In the genomic region with DNA sequence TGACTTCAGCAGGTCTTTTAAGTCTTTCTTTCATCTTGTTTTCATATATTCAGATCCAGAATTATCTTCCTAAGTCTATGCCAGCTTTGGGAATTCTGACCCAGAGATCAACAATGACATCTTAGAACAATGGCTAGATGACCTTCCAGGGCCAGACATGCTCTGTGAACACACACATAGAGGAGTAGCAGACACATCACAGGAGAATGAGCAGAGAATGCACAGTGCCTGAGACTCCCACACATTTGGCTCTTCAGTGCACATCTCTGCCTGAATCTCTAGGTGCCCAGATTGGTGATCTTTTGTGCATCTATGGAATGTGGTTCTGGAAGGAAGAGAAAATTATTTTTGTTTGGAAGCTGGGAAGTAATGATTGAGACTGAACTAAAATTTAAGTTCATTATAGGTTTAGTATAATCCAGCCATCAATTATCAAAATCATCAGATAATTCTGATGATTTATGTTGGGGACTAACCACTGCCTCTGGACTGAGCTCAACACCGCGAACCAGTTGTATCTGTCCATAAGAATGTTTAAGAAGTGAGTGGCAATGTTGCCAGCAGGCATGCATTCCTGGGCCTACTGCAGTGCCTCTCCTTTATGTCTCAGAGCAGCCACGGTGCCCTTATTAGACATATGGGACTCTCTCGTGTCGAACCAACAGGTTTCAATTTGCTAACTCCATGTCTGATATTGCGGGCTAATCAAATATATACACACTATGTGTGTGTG, we compare ENCODE assay signal across 20 mouse cellular contexts. TPM values are rescaled to one million over a fixed set of nuclear protein-coding genes. Genes with fewer than 3 reads are reported as not detected.
DNase-seq lines count a peak whose midpoint lies in the region; ATAC-seq and TF ChIP-seq lines count a peak whose summit lies in the region.
"Had no signal": no experiment of that assay in that cellular context is flagged by ENCODE, and none has a peak within 500 bp of the region (broad histone marks: within the 10 kb centered on the region; RNA-seq: fewer than 3 reads in every experiment).

No protein-coding gene starts in this region.

- no peak for ATAC-seq in heart, postnatal 0 days (ENCODE audit: insufficient read depth, low read depth)
- ATAC-seq in kidney, postnatal 0 days (replicated peaks; ENCODE audit: low FRiP score, low read depth), result 0 out of 2 replicates have a peak, but pooled peaks have one; percentile 43
- no peak for ATAC-seq in kidney, embryonic 16.5 days (ENCODE audit: low FRiP score, low TSS enrichment)
- ATAC-seq: Patski had no signal

- no peak overlapping the region for H3K9ac ChIP-seq in heart, postnatal 0 days (replicated peaks; ENCODE audit: low read depth, low read length)
- H3K9ac ChIP-seq in kidney, postnatal 0 days (ENCODE audit: low read depth, low read length), result no peak overlapping the region
- H3K9ac ChIP-seq in kidney, embryonic 16.5 days (replicated peaks; ENCODE audit: low read length), result no peak overlapping the region
- H3K9ac ChIP-seq: forebrain, embryonic 13.5 days; heart, embryonic 13.5 days; hindbrain, embryonic 13.5 days had no signal

- 80% methylated on average over 6 of the region's 6 CpGs for WGBS in heart, postnatal 0 days
- WGBS in kidney, postnatal 0 days, result 82% methylated on average over 6 of the region's 6 CpGs
- WGBS in kidney, embryonic 16.5 days, result 83% methylated on average over 6 of the region's 6 CpGs

- TF ChIP-seq EP300 in heart, postnatal 0 days (IDR thresholded peaks at IDR 0.05; ENCODE audit: low read depth), result no peak

- no peak for DNase-seq in gastrocnemius, adult 2 months
- DNase-seq in gastrocnemius, adult 8-10 months (ENCODE audit: low spot score in 2 of 2), result no peak
- no peak for DNase-seq in heart, postnatal 0 days (ENCODE audit: low spot score)
- no peak for DNase-seq in heart, adult 8-10 months (ENCODE audit: low spot score)
- peak; percentile 49 for DNase-seq in kidney, postnatal 0 days (ENCODE audit: low spot score)
- DNase-seq in retina, embryonic 14.5 days (ENCODE audit: low spot score), result peak; percentile 6
- no peak for DNase-seq in retina, postnatal 1 day
- DNase-seq: adrenal gland, postnatal 10 days; adrenal gland, postnatal 36 days; cerebellum, adult 18-20 months; cerebellum, adult 9-10 months; cerebellum, postnatal 14 days; gastrocnemius, postnatal 25 days had no signal

- no peak overlapping the region for H3K4me3 ChIP-seq in gastrocnemius, adult 2 months
- H3K4me3 ChIP-seq in heart, postnatal 0 days (ENCODE audit: low read depth, low read length), result no peak overlapping the region
- H3K4me3 ChIP-seq in kidney, postnatal 0 days (replicated peaks; ENCODE audit: low read depth, low read length), result no peak overlapping the region
- H3K4me3 ChIP-seq in kidney, embryonic 16.5 days (ENCODE audit: low read length), result no peak overlapping the region
- H3K4me3 ChIP-seq: forebrain, embryonic 10.5 days; forebrain, embryonic 13.5 days; heart, embryonic 13.5 days; hindbrain, embryonic 10.5 days; hindbrain, embryonic 13.5 days had no signal

- no peaks in the 10 kb centered on the region for H3K27me3 ChIP-seq in heart, postnatal 0 days (ENCODE audit: control insufficient read depth, insufficient read depth, low read length)
- no peaks in the 10 kb centered on the region for H3K27me3 ChIP-seq in kidney, postnatal 0 days (ENCODE audit: insufficient read depth, low read length)
- H3K27me3 ChIP-seq in kidney, embryonic 16.5 days (ENCODE audit: insufficient read depth, low read length), result no peaks in the 10 kb centered on the region
- H3K27me3 ChIP-seq: forebrain, embryonic 13.5 days; heart, embryonic 13.5 days; hindbrain, embryonic 13.5 days; Patski had no signal

- intact Hi-C loops in gastrocnemius, adult 2 months (cut with DNase I), result no loop called here

- no peaks in the 10 kb centered on the region for H3K9me3 ChIP-seq in heart, postnatal 0 days (replicated peaks; ENCODE audit: control insufficient read depth, low read length)
- H3K9me3 ChIP-seq in kidney, postnatal 0 days (replicated peaks; ENCODE audit: low read length), result no peaks in the 10 kb centered on the region
- H3K9me3 ChIP-seq in kidney, embryonic 16.5 days (ENCODE audit: low read length), result peaks cover 6% of the 10 kb centered on the region; the same call in 1 of the 2 replicates
- H3K9me3 ChIP-seq: forebrain, embryonic 10.5 days; forebrain, embryonic 13.5 days; heart, embryonic 13.5 days; hindbrain, embryonic 10.5 days; hindbrain, embryonic 13.5 days had no signal

- peaks cover 18% of the 10 kb centered on the region for H3K4me1 ChIP-seq in heart, postnatal 0 days (ENCODE audit: control insufficient read depth, insufficient read depth)
- H3K4me1 ChIP-seq in kidney, postnatal 0 days (replicated peaks; ENCODE audit: insufficient read depth, low read length), result no peaks in the 10 kb centered on the region; the same call in 1 of the 2 replicates
- H3K4me1 ChIP-seq in kidney, embryonic 16.5 days (ENCODE audit: insufficient read depth, low read length), result peaks cover 7% of the 10 kb centered on the region; the same call in 1 of the 2 replicates
- H3K4me1 ChIP-seq: hindbrain, embryonic 13.5 days had no signal

- peak overlapping the region; percentile 64; the same call in 1 of the 2 replicates for H3K27ac ChIP-seq in gastrocnemius, adult 2 months
- peak overlapping the region; percentile 41 for H3K27ac ChIP-seq in heart, postnatal 0 days (ENCODE audit: low read depth)
- H3K27ac ChIP-seq in kidney, postnatal 0 days, result peak overlapping the region; percentile 16; the same call in 1 of the 2 replicates
- H3K27ac ChIP-seq in kidney, embryonic 16.5 days (ENCODE audit: low read length), result no peak overlapping the region
- H3K27ac ChIP-seq: forebrain, embryonic 10.5 days; forebrain, embryonic 13.5 days; heart, embryonic 13.5 days; hindbrain, embryonic 10.5 days; hindbrain, embryonic 13.5 days had no signal

- H3K4me2 ChIP-seq in heart, postnatal 0 days (ENCODE audit: low read depth, low read length), result no peak overlapping the region
- H3K4me2 ChIP-seq in kidney, postnatal 0 days (ENCODE audit: low read length), result no peak overlapping the region
- H3K4me2 ChIP-seq in kidney, embryonic 16.5 days (replicated peaks; ENCODE audit: low read depth, low read length), result no peak overlapping the region
- H3K4me2 ChIP-seq: forebrain, embryonic 13.5 days; heart, embryonic 13.5 days; hindbrain, embryonic 13.5 days had no signal

- H3K36me3 ChIP-seq in heart, postnatal 0 days (replicated peaks; ENCODE audit: control insufficient read depth, insufficient read depth, low read length), result no peaks in the 10 kb centered on the region
- H3K36me3 ChIP-seq in kidney, postnatal 0 days (ENCODE audit: insufficient read depth, low read length), result no peaks in the 10 kb centered on the region
- H3K36me3 ChIP-seq in kidney, embryonic 16.5 days (ENCODE audit: insufficient read depth, low read length), result no peaks in the 10 kb centered on the region
- H3K36me3 ChIP-seq: forebrain, embryonic 10.5 days; heart, embryonic 13.5 days; hindbrain, embryonic 10.5 days; hindbrain, embryonic 13.5 days had no signal

- no peak for TF ChIP-seq CTCF in gastrocnemius, adult 2 months (IDR thresholded peaks at IDR 0.05)
- TF ChIP-seq CTCF in heart, postnatal 0 days (IDR thresholded peaks at IDR 0.05; ENCODE audit: low read depth), result no peak
- no peak for TF ChIP-seq CTCF in kidney, postnatal 0 days (IDR thresholded peaks at IDR 0.05; ENCODE audit: low read depth)

RNA-seq across cellular contexts. Expression of a gene that starts 12.8 kb away (rescaled TPM):
- 100 to 1,000 TPM; 491 to 601 TPM for total RNA-seq in gastrocnemius, adult 2 months (2021)
- 100 to 1,000 TPM; 595 to 734 (median 690) TPM for total RNA-seq in gastrocnemius, adult 8-10 months (2022)
- 75.3 and 80.7 TPM in 2 replicates for total RNA-seq in heart, postnatal 0 days (2014; rRNA removed; ENCODE audit: low replicate concordance)
- polyA plus RNA-seq in heart, postnatal 0 days (2015; fragmentation: Nextera tagmentation; extraction: Ambion mirVana), result 66.8 TPM in 2 replicates
- 100 to 1,000 TPM; 126 to 143 (median 134) TPM for total RNA-seq in heart, adult 8-10 months (2022)
- 0.49 and 0.56 TPM in 2 replicates for polyA plus RNA-seq in kidney, postnatal 0 days (2015; fragmentation: Nextera tagmentation; extraction: Ambion mirVana)
- 0.92 and 0.98 TPM in 2 replicates for polyA plus RNA-seq in kidney, embryonic 16.5 days (2015; fragmentation: Nextera tagmentation; extraction: Ambion mirVana)
- total RNA-seq: adrenal gland, postnatal 36 days had no signal

Comparison
In these comparisons a context has a peak if more than half of its experiments do, and no peak if none do; other contexts are left out.
1. DNase-seq: peak in kidney, postnatal 0 days (single experiment) and retina, embryonic 14.5 days (single experiment); none in gastrocnemius, adult 2 months (single experiment), gastrocnemius, adult 8-10 months (0 of 2), heart, postnatal 0 days (single experiment), heart, adult 8-10 months (single experiment) and retina, postnatal 1 day (single experiment).